Mouse (Mus musculus) liver, embryonic 13.5 days (tissue): ENCODE measurements around the gene Dync1i2. TPM values are rescaled to one million over a fixed set of nuclear protein-coding genes. Genes with fewer than 3 reads are reported as not detected.

Experiments
- ATAC-seq: fragments of 200-750 bp; cut with Nextera tagmentation; 2 replicates; pipeline ENCODE4 v1.8.0; 2017; ENCODE audit warnings: low read depth, mild to moderate bottlenecking, moderate number of reproducible peaks, moderate library complexity
- DNase-seq: peaks from one replicate; pipeline ENCODE4 v3.0.0; 2022
- H3K27ac ChIP-seq: fragments of 300-500 bp; sonication (generic); 2 replicates; pipeline ENCODE4 v1.5.1; 2015; ENCODE audit warnings: moderate library complexity, mild to moderate bottlenecking, inconsistent platforms
- H3K27me3 ChIP-seq: fragments of 300-500 bp; sonication (generic); 2 replicates; pipeline ENCODE4 v1.6.1; 2015; ENCODE audit warnings: mild to moderate bottlenecking, inconsistent platforms
- H3K36me3 ChIP-seq: fragments of 300-500 bp; sonication (generic); 2 replicates; pipeline ENCODE4 v1.6.1; 2015; ENCODE audit warnings: mild to moderate bottlenecking, inconsistent platforms
- H3K4me1 ChIP-seq: fragments of 300-500 bp; sonication (generic); replicated peaks from 2 replicates; pipeline ENCODE4 v1.6.1; 2015; ENCODE audit warnings: inconsistent platforms
- H3K4me2 ChIP-seq: fragments of 300-500 bp; sonication (generic); 2 replicates; pipeline ENCODE4 v1.6.1; 2015; ENCODE audit warnings: inconsistent platforms, mild to moderate bottlenecking, moderate library complexity
- H3K4me3 ChIP-seq: fragments of 300-500 bp; sonication (generic); replicated peaks from 2 replicates; pipeline ENCODE4 v1.5.1; 2015; ENCODE audit warnings: mild to moderate bottlenecking, inconsistent platforms
- H3K9ac ChIP-seq: fragments of 300-500 bp; sonication (generic); 2 replicates; pipeline ENCODE4 v1.6.1; 2015; ENCODE audit warnings: mild to moderate bottlenecking, inconsistent platforms
- H3K9me3 ChIP-seq: fragments of 300-500 bp; sonication (generic); replicated peaks from 2 replicates; pipeline ENCODE4 v1.6.1; 2016; ENCODE audit warnings: inconsistent platforms
- WGBS: fragments of 180-500 bp; shearing (Covaris S2); methylation state at CpG from one replicate; pipeline ENCODE4 v1.1.7; 2015; ENCODE audit not compliant: insufficient replicate concordance; 5-methylcytosine and 5-hydroxymethylcytosine counted together
- polyA plus RNA-seq: library from polyadenylated mRNA; unstranded; fragments of >200 nt; fragmentation: Nextera tagmentation; extraction: Ambion mirVana; gene quantifications from 2 replicates; pipeline ENCODE4 v1.2.1, GENCODE M21; 2015

The Dync1i2 gene
- polyA plus RNA-seq, 1 experiment from 2014 or later: 30.9 TPM

DNA sequence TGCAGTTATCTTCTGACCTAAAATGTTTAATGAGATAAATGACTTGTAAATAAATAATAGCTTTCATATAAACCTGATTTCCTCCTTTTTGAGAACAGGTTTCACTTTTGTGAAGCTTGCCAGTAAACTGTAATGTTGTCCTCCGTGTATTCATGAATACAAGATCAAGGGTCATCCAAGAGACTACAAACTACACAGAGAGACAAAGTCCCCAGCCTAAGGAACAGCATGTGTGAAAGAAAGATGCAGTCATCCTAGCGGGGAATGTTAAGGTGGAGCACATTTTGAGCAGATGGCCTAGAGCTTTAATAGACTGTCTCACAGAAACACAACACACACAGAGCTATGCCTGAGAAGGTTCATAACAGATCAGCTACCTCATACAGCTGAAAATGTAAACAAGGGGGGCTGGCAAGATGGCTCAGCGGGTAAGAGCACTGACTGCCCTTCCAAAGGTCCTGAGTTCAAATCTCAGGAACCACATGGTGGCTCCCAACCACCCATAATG lies 90.7 kb downstream of the Dync1i2 start:
- 73% methylated on average over 3 of the region's 3 CpGs for WGBS

GRCm38 (mm10) chr2:71303221-71303620 lies 91.7 kb downstream of the Dync1i2 start:
- Histone ChIP-seq H3K27me3 (no peaks in the 10 kb centered on the region), H3K36me3 (peaks cover 11% of the 10 kb centered on the region; the same call in 1 of the 2 replicates), H3K4me2 (no peak overlapping the region), H3K27ac (no peak overlapping the region), H3K4me1 (peaks cover 7% of the 10 kb centered on the region), H3K9me3 (no peaks in the 10 kb centered on the region), H3K9ac (no peak overlapping the region), H3K4me3 (no peak overlapping the region)
- ATAC-seq (no peak), DNase-seq (no peak)

More for the DNA sequence above, 90.7 kb downstream of the Dync1i2 start:
- Histone ChIP-seq H3K9ac (no peak overlapping the region), H3K4me1 (peaks cover 7% of the 10 kb centered on the region), H3K4me2 (no peak overlapping the region), H3K9me3 (no peaks in the 10 kb centered on the region), H3K4me3 (no peak overlapping the region), H3K27ac (no peak overlapping the region), H3K36me3 (peaks cover 6% of the 10 kb centered on the region; the same call in 1 of the 2 replicates), H3K27me3 (no peaks in the 10 kb centered on the region)
- DNase-seq (no peak), ATAC-seq (no peak)

- no peaks in the 10 kb centered on the region for H3K27me3 ChIP-seq
- no peaks in the 10 kb centered on the region for H3K9me3 ChIP-seq
- H3K9ac ChIP-seq: no peak overlapping the region
- DNase-seq (no peak), ATAC-seq (no peak)
- peaks cover 11% of the 10 kb centered on the region; the same call in 1 of the 2 replicates for H3K36me3 ChIP-seq
- no peak overlapping the region for H3K27ac ChIP-seq
- no peak overlapping the region for H3K4me2 ChIP-seq
- no peak overlapping the region for H3K4me3 ChIP-seq
- H3K4me1 ChIP-seq: peaks cover 7% of the 10 kb centered on the region
- WGBS: 59% methylated on average over 3 of the region's 3 CpGs
Observed at GRCm38 (mm10) chr2:71304821-71305220, 93.3 kb downstream of the Dync1i2 start.

DNA sequence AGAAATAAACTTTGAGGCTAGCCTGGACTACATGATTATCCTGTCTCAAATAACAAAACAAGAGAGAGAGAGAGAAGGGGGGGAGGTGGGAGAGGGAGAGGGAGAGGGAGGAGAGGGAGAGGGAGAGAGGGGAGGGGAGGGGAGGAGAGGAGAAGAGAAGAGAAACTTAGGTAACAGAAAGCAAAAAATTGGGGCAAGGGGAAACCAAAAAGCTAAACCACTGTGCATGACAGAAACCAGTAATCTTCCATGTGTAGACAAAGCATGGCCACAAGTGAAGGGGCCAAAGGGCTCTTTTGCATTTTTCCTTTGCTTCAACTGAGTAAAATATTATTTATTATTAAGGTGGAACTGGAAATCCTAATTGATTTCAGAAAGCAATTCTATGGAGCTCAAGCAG lies 94.9 kb downstream of the Dync1i2 start:
- Histone ChIP-seq H3K27me3 (no peaks in the 10 kb centered on the region), H3K4me2 (no peak overlapping the region), H3K9me3 (no peaks in the 10 kb centered on the region), H3K4me3 (no peak overlapping the region), H3K4me1 (peaks cover 5% of the 10 kb centered on the region), H3K9ac (no peak overlapping the region), H3K27ac (no peak overlapping the region), H3K36me3 (peaks cover 22% of the 10 kb centered on the region)
- DNase-seq: no peak
- no peak for ATAC-seq

- ATAC-seq: no peak
- H3K4me3 ChIP-seq: no peak overlapping the region
- H3K27ac ChIP-seq: no peak overlapping the region
- peaks cover 41% of the 10 kb centered on the region for H3K36me3 ChIP-seq
- DNase-seq: no peak
- no peaks in the 10 kb centered on the region for H3K4me1 ChIP-seq
- no peaks in the 10 kb centered on the region for H3K9me3 ChIP-seq
- no peak overlapping the region for H3K4me2 ChIP-seq
- no peaks in the 10 kb centered on the region for H3K27me3 ChIP-seq
- WGBS: 70% methylated on average over 2 of the region's 2 CpGs
- no peak overlapping the region for H3K9ac ChIP-seq
Observed at GRCm38 (mm10) chr2:71309726-71310125, 98.2 kb downstream of the Dync1i2 start.

DNA sequence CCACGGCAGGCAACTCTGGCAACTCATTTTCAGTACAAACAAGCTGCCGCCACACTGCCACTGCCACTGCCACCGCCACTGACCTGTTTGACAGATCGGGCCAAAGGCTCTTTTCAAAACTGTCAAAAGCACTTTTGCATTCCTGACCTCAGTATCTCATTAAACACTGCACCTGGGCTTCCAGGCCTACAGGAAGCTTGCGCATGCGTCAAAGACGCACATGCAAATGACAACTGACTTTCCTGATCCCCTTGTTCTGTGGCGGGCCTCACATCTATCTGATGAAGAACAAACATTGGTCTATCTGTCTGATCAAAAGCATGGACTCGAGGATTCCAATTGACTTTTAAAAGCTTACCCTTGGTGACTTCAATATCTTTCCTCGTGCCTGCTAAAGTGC lies 100.6 kb downstream of the Dync1i2 start:
- H3K9ac ChIP-seq: no peak overlapping the region
- no peak for DNase-seq
- no peak for ATAC-seq
- no peaks in the 10 kb centered on the region for H3K27me3 ChIP-seq
- 71% methylated on average over 10 of the region's 10 CpGs for WGBS
- H3K36me3 ChIP-seq: peaks cover 40% of the 10 kb centered on the region
- H3K9me3 ChIP-seq: no peaks in the 10 kb centered on the region
- no peaks in the 10 kb centered on the region for H3K4me1 ChIP-seq
- no peak overlapping the region for H3K4me3 ChIP-seq
- H3K27ac ChIP-seq: no peak overlapping the region
- H3K4me2 ChIP-seq: no peak overlapping the region

Other genes with a start within 250 kb of the Dync1i2 start
- 18.3 and 20.2 TPM in 2 replicates for gene Dcaf17, start 156.4 kb upstream of the Dync1i2 start, polyA plus RNA-seq
- gene Mettl8, start 156.1 kb upstream of the Dync1i2 start, polyA plus RNA-seq: 10.0 and 12.7 TPM in 2 replicates
- 0.60 and 0.85 TPM in 2 replicates for gene Cybrd1, start 93.8 kb upstream of the Dync1i2 start, polyA plus RNA-seq
- gene Slc25a12, start 156.0 kb downstream of the Dync1i2 start, polyA plus RNA-seq: 27.7 and 31.6 TPM in 2 replicates
- gene Hat1, start 177.3 kb downstream of the Dync1i2 start, polyA plus RNA-seq: 164 and 193 TPM in 2 replicates
- 23.2 and 24.9 TPM in 2 replicates for gene Metap1d, start 241.6 kb downstream of the Dync1i2 start, polyA plus RNA-seq